24 mouse cellular contexts compared by ENCODE assay signal in the genomic region with DNA sequence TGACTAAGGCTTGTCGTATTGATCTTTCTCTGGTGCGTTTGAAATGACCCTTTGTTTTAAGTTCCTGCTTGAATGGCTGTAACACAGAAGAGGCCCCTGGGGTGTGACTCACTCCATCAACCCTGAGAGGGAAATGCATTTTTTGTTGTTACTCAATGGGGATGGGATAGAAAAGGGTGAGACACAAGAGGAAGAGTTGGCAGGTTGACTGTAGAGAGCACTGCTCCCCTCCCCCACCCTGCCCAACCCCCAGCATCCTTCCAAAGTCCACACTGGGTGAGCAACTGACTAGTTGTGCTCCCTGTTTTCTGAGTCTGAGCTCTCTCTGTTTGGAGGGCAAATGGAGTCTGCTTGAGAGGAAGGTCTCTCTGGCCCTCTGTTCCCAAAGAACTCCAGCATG. TPM values are rescaled to one million over a fixed set of nuclear protein-coding genes. Genes with fewer than 3 reads are reported as not detected.
A peak's percentile ranks its signal among the peaks of the same experiment; 100 is the strongest.
DNase-seq lines count a peak whose midpoint lies in the region; ATAC-seq and TF ChIP-seq lines count a peak whose summit lies in the region.
"Had no signal": no experiment of that assay in that cellular context is flagged by ENCODE, and none has a peak within 500 bp of the region (broad histone marks: within the 10 kb centered on the region; RNA-seq: fewer than 3 reads in every experiment).

No protein-coding gene starts in this region.

- peak; percentile 87 for ATAC-seq in intestine, postnatal 0 days
- peak; percentile 69 for ATAC-seq in stomach, embryonic 16.5 days (ENCODE audit: insufficient read depth, low FRiP score)
- ATAC-seq in midbrain, embryonic 13.5 days: no peak
- ATAC-seq: CD4-positive, CD25-positive, alpha-beta regulatory T cell, adult 4 months; forebrain, embryonic 13.5 days; hindbrain, postnatal 0 days had no signal

- no peaks in the 10 kb centered on the region for H3K27me3 ChIP-seq in ES-Bruce4 (ENCODE audit: control insufficient read depth, insufficient read depth, low read length, poor library complexity, severe bottlenecking)
- H3K27me3 ChIP-seq in intestine, postnatal 0 days (replicated peaks; ENCODE audit: control insufficient read depth, insufficient read depth, low read length): no peaks in the 10 kb centered on the region
- no peaks in the 10 kb centered on the region for H3K27me3 ChIP-seq in stomach, embryonic 16.5 days (ENCODE audit: control insufficient read depth, insufficient read depth, low read length)
- H3K27me3 ChIP-seq in midbrain, embryonic 13.5 days: no peaks in the 10 kb centered on the region
- H3K27me3 ChIP-seq: embryonic facial prominence, embryonic 12.5 days; forebrain, embryonic 13.5 days; neural tube, embryonic 12.5 days had no signal

- peak; percentile 72 for TF ChIP-seq EP300 in ES-Bruce4 (IDR thresholded peaks at IDR 0.05; ENCODE audit: insufficient read depth, low read depth, low read length)

- H3K36me3 ChIP-seq in ES-Bruce4 (ENCODE audit: control insufficient read depth, insufficient read depth, low read length, poor library complexity, severe bottlenecking): no peaks in the 10 kb centered on the region
- no peaks in the 10 kb centered on the region for H3K36me3 ChIP-seq in intestine, postnatal 0 days (ENCODE audit: control insufficient read depth, insufficient read depth)
- no peaks in the 10 kb centered on the region for H3K36me3 ChIP-seq in stomach, embryonic 16.5 days (ENCODE audit: control insufficient read depth, insufficient read depth, low read length)
- H3K36me3 ChIP-seq in midbrain, embryonic 13.5 days: peaks cover 20% of the 10 kb centered on the region
- H3K36me3 ChIP-seq: embryonic facial prominence, embryonic 12.5 days had no signal

- peaks cover 5% of the 10 kb centered on the region for H3K4me1 ChIP-seq in ES-Bruce4 (ENCODE audit: control insufficient read depth, insufficient read depth, low read length)
- peaks cover 2% of the 10 kb centered on the region; the same call in 1 of the 2 replicates for H3K4me1 ChIP-seq in intestine, postnatal 0 days (replicated peaks; ENCODE audit: control insufficient read depth, insufficient read depth, low read length)
- peaks cover 13% of the 10 kb centered on the region for H3K4me1 ChIP-seq in stomach, embryonic 16.5 days (ENCODE audit: control insufficient read depth, insufficient read depth, low read length)
- peaks cover 3% of the 10 kb centered on the region; the same call in 1 of the 2 replicates for H3K4me1 ChIP-seq in midbrain, embryonic 13.5 days (replicated peaks)
- no peaks in the 10 kb centered on the region for H3K4me1 ChIP-seq in lung, adult 2 months (ENCODE audit: control insufficient read depth, insufficient read depth, low read length)
- H3K4me1 ChIP-seq: embryonic facial prominence, embryonic 12.5 days had no signal

- H3K9ac ChIP-seq in ES-Bruce4 (ENCODE audit: low read depth, poor library complexity, severe bottlenecking): no peak overlapping the region
- no peak overlapping the region for H3K9ac ChIP-seq in intestine, postnatal 0 days (ENCODE audit: low read depth, low read length)
- no peak overlapping the region for H3K9ac ChIP-seq in stomach, embryonic 16.5 days (ENCODE audit: low read length)
- H3K9ac ChIP-seq in midbrain, embryonic 13.5 days (replicated peaks): no peak overlapping the region
- H3K9ac ChIP-seq: embryonic facial prominence, embryonic 12.5 days; forebrain, embryonic 13.5 days; neural tube, embryonic 12.5 days had no signal

- no peak overlapping the region for H3K4me2 ChIP-seq in intestine, postnatal 0 days (replicated peaks; ENCODE audit: low read depth)
- no peak overlapping the region for H3K4me2 ChIP-seq in stomach, embryonic 16.5 days (ENCODE audit: low read depth, low read length)
- no peak overlapping the region for H3K4me2 ChIP-seq in midbrain, embryonic 13.5 days (replicated peaks)
- H3K4me2 ChIP-seq: embryonic facial prominence, embryonic 12.5 days; forebrain, embryonic 13.5 days; neural tube, embryonic 12.5 days had no signal

- no peak for TF ChIP-seq CTCF in ES-Bruce4 (IDR thresholded peaks at IDR 0.05; ENCODE audit: low read depth, low read length)
- TF ChIP-seq CTCF in intestine, postnatal 0 days (IDR thresholded peaks at IDR 0.05; ENCODE audit: low read depth): no peak
- no peak for TF ChIP-seq CTCF in lung, adult 2 months (IDR thresholded peaks at IDR 0.05; ENCODE audit: insufficient read depth, low read length)

- 15% methylated on average over 2 of the region's 2 CpGs for WGBS in intestine, postnatal 0 days
- WGBS in stomach, embryonic 16.5 days: 10% methylated on average over 2 of the region's 2 CpGs
- WGBS in midbrain, embryonic 13.5 days: 25% methylated on average over 2 of the region's 2 CpGs
- WGBS in lung, adult 2 months: 25% methylated on average over 2 of the region's 2 CpGs

- H3K4me3 ChIP-seq in ES-Bruce4 (ENCODE audit: low read depth, low read length): no peak overlapping the region
- no peak overlapping the region for H3K4me3 ChIP-seq in intestine, postnatal 0 days (ENCODE audit: low read depth, low read length)
- no peak overlapping the region for H3K4me3 ChIP-seq in stomach, embryonic 16.5 days (replicated peaks; ENCODE audit: low read length)
- no peak overlapping the region for H3K4me3 ChIP-seq in midbrain, embryonic 13.5 days (replicated peaks)
- no peak overlapping the region for H3K4me3 ChIP-seq in lung, adult 2 months (replicated peaks; ENCODE audit: extremely low read depth, low read depth, low read length)
- H3K4me3 ChIP-seq: embryonic facial prominence, embryonic 12.5 days; erythroblast, embryonic 14.5 days; forebrain, embryonic 13.5 days; neural tube, embryonic 12.5 days had no signal

- peak overlapping the region; percentile 12; the same call in 1 of the 2 replicates for H3K27ac ChIP-seq in ES-Bruce4 (ENCODE audit: insufficient read depth, low read length)
- peak overlapping the region; percentile 46 for H3K27ac ChIP-seq in intestine, postnatal 0 days (ENCODE audit: low read depth, low read length)
- H3K27ac ChIP-seq in stomach, embryonic 16.5 days (ENCODE audit: low read length): peak overlapping the region; percentile 80
- no peak overlapping the region for H3K27ac ChIP-seq in midbrain, embryonic 13.5 days
- H3K27ac ChIP-seq: embryonic facial prominence, embryonic 12.5 days; forebrain, embryonic 13.5 days; hindbrain, postnatal 0 days; neural tube, embryonic 12.5 days had no signal

- no peaks in the 10 kb centered on the region for H3K9me3 ChIP-seq in ES-Bruce4 (replicated peaks; ENCODE audit: control insufficient read depth, insufficient read depth, low read length, poor library complexity, severe bottlenecking)
- H3K9me3 ChIP-seq in intestine, postnatal 0 days (ENCODE audit: control insufficient read depth): no peaks in the 10 kb centered on the region
- no peaks in the 10 kb centered on the region for H3K9me3 ChIP-seq in stomach, embryonic 16.5 days (replicated peaks; ENCODE audit: control insufficient read depth, low read length)
- no peaks in the 10 kb centered on the region for H3K9me3 ChIP-seq in midbrain, embryonic 13.5 days
- H3K9me3 ChIP-seq: embryonic facial prominence, embryonic 12.5 days; forebrain, embryonic 13.5 days; neural tube, embryonic 12.5 days had no signal

- DNase-seq in 416B (ENCODE audit: low read depth): peak; percentile 21
- DNase-seq in urinary bladder, adult 2 months (ENCODE audit: low spot score): no peak
- no peak for DNase-seq in lung, adult 2 months
- DNase-seq: adrenal gland, adult 8-10 months; cerebellum, postnatal 10 days; gastrocnemius, postnatal 14 days; heart, adult 18-20 months; heart, postnatal 4 days; kidney, postnatal 36 days; layer of hippocampus, adult 9-11 months; lung, adult 18-20 months; lung, postnatal 36 days; right cerebral cortex, adult 18-20 months; thymus, adult 18-20 months had no signal

- TF ChIP-seq POLR2A in ES-Bruce4 (IDR thresholded peaks at IDR 0.05; ENCODE audit: insufficient read depth, low read length): no peak
- no peak for TF ChIP-seq POLR2A in lung, adult 2 months (IDR thresholded peaks at IDR 0.05; ENCODE audit: borderline replicate concordance, extremely low read depth, low read depth, low read length)

RNA-seq across cellular contexts. Expression of gene Smpd3, which starts 50.3 kb away (rescaled TPM):
- 0.12 and 0.49 TPM in 2 replicates for polyA plus RNA-seq in ES-Bruce4 (2011; ENCODE audit: insufficient read depth, insufficient read length, low read depth, missing spikeins)
- 10.6 and 11.8 TPM in 2 replicates for polyA plus RNA-seq in intestine, postnatal 0 days (2015; fragmentation: Nextera tagmentation; extraction: Ambion mirVana)
- polyA plus RNA-seq in stomach, embryonic 16.5 days (2015; fragmentation: Nextera tagmentation; extraction: Ambion mirVana): 24.5 and 30.8 TPM in 2 replicates
- 1.1 and 1.2 TPM in 2 replicates for polyA plus RNA-seq in urinary bladder, adult 2 months (2012; rRNA removed)
- 44.4 and 45.3 TPM in 2 replicates for polyA plus RNA-seq in midbrain, embryonic 13.5 days (2015; fragmentation: Nextera tagmentation; extraction: Ambion mirVana)
- polyA plus RNA-seq in lung, adult 2 months (2012; rRNA removed): 3.3 and 7.6 TPM in 2 replicates
- polyA plus RNA-seq: erythroblast, embryonic 14.5 days had no signal
